Mouse (Mus musculus): ENCODE results near the gene Ppfibp1. TPM values are rescaled to one million over a fixed set of nuclear protein-coding genes. Genes with fewer than 3 reads are reported as not detected.
A peak's percentile ranks its signal among the peaks of the same experiment; 100 is the strongest.

The Ppfibp1 gene
- total and polyA plus RNA-seq, 3 experiments, result 15.4 to 128 (median 102) TPM

GRCm38 (mm10) chr6:146972740-146973139, 84.5 kb downstream of the Ppfibp1 start:
- Histone ChIP-seq H3K79me2 (replicated peaks; ENCODE audit: control insufficient read depth, insufficient read depth, low read length) (no peaks in the 10 kb centered on the region), H3K27me3 (ENCODE audit: control insufficient read depth, insufficient read depth, low read length) (no peaks in the 10 kb centered on the region), H3K36me3 (ENCODE audit: control insufficient read depth, insufficient read depth, low read length) (no peaks in the 10 kb centered on the region), H3K4me3 (no peak overlapping the region), H3K4me1 (ENCODE audit: control insufficient read depth, insufficient read depth, low read length) (0 out of 2 replicates have a peak, but pooled peaks cover 1% of the 10 kb centered on the region), H3K9ac (ENCODE audit: low read depth, low read length) (no peak overlapping the region; the same call in 1 of the 2 replicates), H3K27ac (no peak overlapping the region)
- intact Hi-C loops (cut with DNase I), result no loop called here
- 62% methylated on average over 1 of the region's 1 CpGs for WGBS
- DNase-seq, result no peak
- TF ChIP-seq EP300 (IDR thresholded peaks at IDR 0.05; ENCODE audit: insufficient read depth, low read depth, low read length), result no peak
- TF ChIP-seq POLR2A (IDR thresholded peaks at IDR 0.05; ENCODE audit: insufficient read depth, low read depth, low read length), result no peak
- TF ChIP-seq CTCF (IDR thresholded peaks at IDR 0.05), result no peak

- Histone ChIP-seq H3K4me1 (ENCODE audit: control insufficient read depth, insufficient read depth, low read length) (peaks cover 1% of the 10 kb centered on the region; the same call in 1 of the 2 replicates), H3K27me3 (ENCODE audit: control insufficient read depth, insufficient read depth, low read length) (no peaks in the 10 kb centered on the region), H3K36me3 (ENCODE audit: control insufficient read depth, insufficient read depth, low read length) (peaks cover 2% of the 10 kb centered on the region; the same call in 1 of the 2 replicates), H3K79me2 (replicated peaks; ENCODE audit: control insufficient read depth, insufficient read depth, low read length) (no peaks in the 10 kb centered on the region), H3K9ac (ENCODE audit: low read depth, low read length) (no peak overlapping the region), H3K27ac (no peak overlapping the region), H3K4me3 (no peak overlapping the region)
- TF ChIP-seq POLR2A (IDR thresholded peaks at IDR 0.05; ENCODE audit: insufficient read depth, low read depth, low read length) (no peak), CTCF (IDR thresholded peaks at IDR 0.05) (no peak), EP300 (IDR thresholded peaks at IDR 0.05; ENCODE audit: insufficient read depth, low read depth, low read length) (no peak)
- intact Hi-C loops (cut with DNase I), result no loop called here
- 79% methylated on average over 2 of the region's 2 CpGs for WGBS
- DNase-seq, result no peak
Measured at GRCm38 (mm10) chr6:146973406-146973805, 85.1 kb downstream of the Ppfibp1 start.

GRCm38 (mm10) chr6:146973830-146974229, 85.5 kb downstream of the Ppfibp1 start:
- Histone ChIP-seq H3K79me2 (replicated peaks; ENCODE audit: control insufficient read depth, insufficient read depth, low read length) (no peaks in the 10 kb centered on the region), H3K9ac (ENCODE audit: low read depth, low read length) (no peak overlapping the region), H3K27me3 (ENCODE audit: control insufficient read depth, insufficient read depth, low read length) (no peaks in the 10 kb centered on the region), H3K36me3 (ENCODE audit: control insufficient read depth, insufficient read depth, low read length) (peaks cover 2% of the 10 kb centered on the region; the same call in 1 of the 2 replicates), H3K4me3 (no peak overlapping the region), H3K4me1 (ENCODE audit: control insufficient read depth, insufficient read depth, low read length) (peaks cover 2% of the 10 kb centered on the region; the same call in 1 of the 2 replicates), H3K27ac (no peak overlapping the region)
- no peak for DNase-seq
- TF ChIP-seq POLR2A (IDR thresholded peaks at IDR 0.05; ENCODE audit: insufficient read depth, low read depth, low read length) (no peak), CTCF (IDR thresholded peaks at IDR 0.05) (no peak), EP300 (IDR thresholded peaks at IDR 0.05; ENCODE audit: insufficient read depth, low read depth, low read length) (no peak)
- intact Hi-C loops (cut with DNase I), result no loop called here

GRCm38 (mm10) chr6:146976446-146976845, 88.2 kb downstream of the Ppfibp1 start:
- H3K36me3 ChIP-seq (ENCODE audit: control insufficient read depth, insufficient read depth, low read length), result peaks cover 5% of the 10 kb centered on the region; the same call in 1 of the 2 replicates
- no peaks in the 10 kb centered on the region for H3K79me2 ChIP-seq (replicated peaks; ENCODE audit: control insufficient read depth, insufficient read depth, low read length)
- H3K4me1 ChIP-seq (ENCODE audit: control insufficient read depth, insufficient read depth, low read length), result peaks cover 5% of the 10 kb centered on the region
- no peaks in the 10 kb centered on the region for H3K27me3 ChIP-seq (ENCODE audit: control insufficient read depth, insufficient read depth, low read length)
- 72% methylated on average over 8 of the region's 8 CpGs for WGBS
- intact Hi-C loops (cut with DNase I), result no loop called here
- no peak overlapping the region for H3K4me3 ChIP-seq
- DNase-seq, result no peak
- H3K9ac ChIP-seq (ENCODE audit: low read depth, low read length), result no peak overlapping the region
- no peak overlapping the region for H3K27ac ChIP-seq
- TF ChIP-seq POLR2A (IDR thresholded peaks at IDR 0.05; ENCODE audit: insufficient read depth, low read depth, low read length), result no peak
- no peak for TF ChIP-seq CTCF (IDR thresholded peaks at IDR 0.05)
- TF ChIP-seq EP300 (IDR thresholded peaks at IDR 0.05; ENCODE audit: insufficient read depth, low read depth, low read length), result no peak

GRCm38 (mm10) chr6:146978691-146979114, 90.4 kb downstream of the Ppfibp1 start:
- 47% methylated on average over 5 of the region's 5 CpGs for WGBS
- H3K79me2 ChIP-seq (replicated peaks; ENCODE audit: control insufficient read depth, insufficient read depth, low read length), result no peaks in the 10 kb centered on the region
- no peak overlapping the region for H3K9ac ChIP-seq (ENCODE audit: low read depth, low read length)
- no peak overlapping the region for H3K27ac ChIP-seq
- DNase-seq, result peak in 1 of 2 experiments; percentile 29
- no peak overlapping the region for H3K4me3 ChIP-seq
- TF ChIP-seq EP300 (IDR thresholded peaks at IDR 0.05; ENCODE audit: insufficient read depth, low read depth, low read length), result no peak
- peak; percentile 74 for TF ChIP-seq CTCF (IDR thresholded peaks at IDR 0.05)
- no peaks in the 10 kb centered on the region for H3K27me3 ChIP-seq (ENCODE audit: control insufficient read depth, insufficient read depth, low read length)
- H3K4me1 ChIP-seq (ENCODE audit: control insufficient read depth, insufficient read depth, low read length), result peaks cover 4% of the 10 kb centered on the region
- intact Hi-C loops (cut with DNase I), result no loop called here
- peaks cover 5% of the 10 kb centered on the region; the same call in 1 of the 2 replicates for H3K36me3 ChIP-seq (ENCODE audit: control insufficient read depth, insufficient read depth, low read length)

GRCm38 (mm10) chr6:146979115-146979744, 90.9 kb downstream of the Ppfibp1 start:
- TF ChIP-seq CTCF (IDR thresholded peaks at IDR 0.05) (no peak), EP300 (IDR thresholded peaks at IDR 0.05; ENCODE audit: insufficient read depth, low read depth, low read length) (no peak)
- no peaks in the 10 kb centered on the region for H3K27me3 ChIP-seq (ENCODE audit: control insufficient read depth, insufficient read depth, low read length)
- H3K36me3 ChIP-seq (ENCODE audit: control insufficient read depth, insufficient read depth, low read length), result peaks cover 5% of the 10 kb centered on the region; the same call in 1 of the 2 replicates
- WGBS, result 72% methylated on average over 1 of the region's 1 CpGs
- peaks cover 4% of the 10 kb centered on the region for H3K4me1 ChIP-seq (ENCODE audit: control insufficient read depth, insufficient read depth, low read length)
- H3K4me3 ChIP-seq, result no peak overlapping the region
- DNase-seq, result no peak
- intact Hi-C loops (cut with DNase I), result no loop called here
- no peak overlapping the region for H3K9ac ChIP-seq (ENCODE audit: low read depth, low read length)
- no peak overlapping the region; the same call in 1 of the 2 replicates for H3K27ac ChIP-seq
- H3K79me2 ChIP-seq (replicated peaks; ENCODE audit: control insufficient read depth, insufficient read depth, low read length), result no peaks in the 10 kb centered on the region

All from heart, adult 2 months (tissue).